Mouse (Mus musculus) splenic B cell, adult 2 months (primary cell): Measurements from ENCODE around the gene Acvr2a.

ENCODE experiments used
- DNase-seq: peaks from one replicate; pipeline ENCODE4 v3.0.0-alpha.2; 2011; ENCODE audit warnings: low read depth, low spot score
- H3K27me3 ChIP-seq: 2 replicates; pipeline ENCODE4 v1.6.1; 2012; ENCODE audit warnings: mild to moderate bottlenecking, low read length, moderate library complexity, mixed read lengths; ENCODE audit not compliant: control insufficient read depth, poor library complexity, insufficient read depth, severe bottlenecking
- H3K36me3 ChIP-seq: 2 replicates; pipeline ENCODE4 v1.6.1; 2012; ENCODE audit warnings: mild to moderate bottlenecking, low read length, moderate library complexity, mixed read lengths; ENCODE audit not compliant: control insufficient read depth, poor library complexity, insufficient read depth, severe bottlenecking

Acvr2a gene

DNA sequence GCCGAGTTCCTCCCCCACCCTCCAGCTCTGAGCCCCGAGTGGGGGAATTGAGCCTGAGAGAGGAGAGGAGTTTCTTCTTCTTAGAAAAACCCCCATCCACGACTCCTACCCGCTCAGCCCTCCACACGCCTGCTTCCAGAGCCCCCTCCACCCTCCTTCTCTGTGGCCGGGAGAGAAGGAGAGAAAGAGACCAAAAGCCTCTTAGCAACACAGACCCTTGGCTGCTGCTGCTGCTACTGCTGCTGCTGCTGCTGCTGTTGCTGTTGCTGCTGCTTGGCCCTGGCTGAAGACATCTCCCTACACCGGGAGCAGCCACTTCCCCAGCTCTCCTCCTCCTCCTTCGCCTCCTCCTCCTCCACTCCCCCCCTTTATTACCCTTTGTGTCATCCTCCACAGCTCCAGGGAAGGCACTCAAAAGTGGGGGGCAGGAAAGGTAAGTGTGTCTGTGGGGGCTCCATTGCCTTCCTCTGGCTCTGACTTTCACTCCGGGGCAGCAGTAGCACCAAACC, 135.9 kb downstream of the Acvr2a start:
- Histone ChIP-seq H3K27me3 (no peaks in the 10 kb centered on the region), H3K36me3 (no peaks in the 10 kb centered on the region)
- no peak for DNase-seq

- H3K27me3 ChIP-seq: no peaks in the 10 kb centered on the region
- no peak for DNase-seq
These were observed 136.2 kb downstream of the Acvr2a start, which contains the start of gene Orc4 for GRCm38 (mm10) chr2:48950252-48950315. Gene Orc4 (minus strand): TSS chr2:48950277.

GRCm38 (mm10) chr2:48950316-48950880, 136.5 kb downstream of the Acvr2a start:
- DNase-seq: no peak
- Histone ChIP-seq H3K36me3 (no peaks in the 10 kb centered on the region), H3K27me3 (no peaks in the 10 kb centered on the region)

More at GRCm38 (mm10) chr2:48950252-48950315, 136.2 kb downstream of the Acvr2a start, which contains the start of gene Orc4:
- H3K36me3 ChIP-seq: no peaks in the 10 kb centered on the region
